Mouse (Mus musculus) CH12.LX (cell line): ENCODE data around the gene Ramp1.

Experiments used
- CHD2 ChIP-seq: IDR thresholded peaks from 2 replicates; pipeline ENCODE4 v1.6.1; 2011; ENCODE audit warnings: low read length, improper control_type of control experiment
- CTCF ChIP-seq, 2 experiments: IDR thresholded peaks in 1 of 2; conservative IDR thresholded peaks in 1 of 2; 2 replicates each; pipeline ENCODE4 v1.5.1; 2011 to 2012; ENCODE audit warnings: low read depth in 2 of 2, low read length in 2 of 2, improper control_type of control experiment in 1 of 2, inconsistent platforms in 1 of 2, mild to moderate bottlenecking in 1 of 2, moderate library complexity in 1 of 2
- GABPA ChIP-seq: IDR thresholded peaks from 2 replicates; pipeline ENCODE4 v1.6.1; 2012; ENCODE audit warnings: low read depth, low read length, improper control_type of control experiment, inconsistent platforms; ENCODE audit not compliant: insufficient replicate concordance
- NRF1 ChIP-seq: IDR thresholded peaks from 2 replicates; pipeline ENCODE4 v1.6.1; 2014; ENCODE audit warnings: low read depth, mild to moderate bottlenecking, inconsistent platforms, low read length, improper control_type of control experiment, moderate library complexity
- USF2 ChIP-seq: conservative IDR thresholded peaks from 2 replicates; pipeline ENCODE4 v1.6.1; 2011; ENCODE audit warnings: low read depth, low read length, improper control_type of control experiment

DNA sequence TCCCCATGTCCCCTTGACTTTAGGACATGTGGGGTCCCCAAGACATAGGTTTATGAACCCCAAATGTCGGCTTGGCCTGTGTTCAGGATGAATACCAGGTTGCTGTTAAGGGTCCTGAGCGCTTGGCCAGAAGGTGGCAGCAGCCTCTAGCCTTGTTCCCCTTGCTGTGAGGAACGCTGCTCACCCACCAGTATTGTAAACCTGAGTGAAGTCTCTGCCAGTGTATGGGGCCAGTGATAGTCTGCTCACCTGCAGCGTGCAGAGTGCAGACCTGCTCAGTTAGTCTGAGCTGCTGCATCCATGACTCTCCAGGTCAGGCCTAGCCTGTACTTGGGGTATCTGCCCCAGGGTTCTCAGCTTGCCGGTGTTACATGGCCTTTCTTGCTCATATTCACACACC lies 536 bp upstream of the Ramp1 start:
- TF ChIP-seq NRF1 (no peak), USF2 (no peak), CHD2 (no peak), CTCF (conservative IDR thresholded peaks at IDR 0.05 in 1 of 2, IDR thresholded peaks at IDR 0.05 in 1 of 2; ENCODE audit: low read depth in 2 of 2, low read length in 2 of 2) (peak in 1 of 2 experiments; percentile 87; a peak in 2 of 4 replicates), GABPA (no peak)
